Mouse (Mus musculus) olfactory bulb, adult 2 months (tissue): Measurements from ENCODE around the gene 4930550C14Rik. TPM values are rescaled to one million over a fixed set of nuclear protein-coding genes. Genes with fewer than 3 reads are reported as not detected.

Source experiments
- H3K27ac ChIP-seq: fragments of 200-500 bp; 2 replicates; pipeline ENCODE4 v1.5.1; 2012; ENCODE audit warnings: low read depth, low read length; ENCODE audit not compliant: insufficient read depth
- H3K4me1 ChIP-seq: fragments of 200-500 bp; 2 replicates; pipeline ENCODE4 v1.6.1; 2012; ENCODE audit warnings: low read length; ENCODE audit not compliant: control insufficient read depth, insufficient read depth
- H3K4me3 ChIP-seq: fragments of 200-500 bp; 2 replicates; pipeline ENCODE4 v1.5.1; 2012; ENCODE audit warnings: mild to moderate bottlenecking, low read depth, low read length, moderate library complexity; ENCODE audit not compliant: insufficient read depth
- CTCF ChIP-seq: fragments of 200-500 bp; IDR thresholded peaks from 2 replicates; pipeline ENCODE4 v1.5.1; 2012; ENCODE audit warnings: low read depth, mild to moderate bottlenecking, low read length, moderate library complexity; ENCODE audit not compliant: insufficient read depth
- POLR2A ChIP-seq: fragments of 200-500 bp; IDR thresholded peaks from 2 replicates; pipeline ENCODE4 v1.6.1; 2012; ENCODE audit warnings: mild to moderate bottlenecking, low read depth, low read length, moderate library complexity; ENCODE audit not compliant: insufficient read depth
- WGBS: fragments of 180-500 bp; shearing (Covaris S2); methylation state at CpG from one replicate; pipeline ENCODE4 v1.1.7; 2018; 5-methylcytosine and 5-hydroxymethylcytosine counted together
- polyA plus RNA-seq: library from polyadenylated mRNA; stranded (reverse); fragments of >200 nt; gene quantifications from 2 replicates; pipeline ENCODE4 v1.2.4, GENCODE M21; 2012; ENCODE audit warnings: low replicate concordance; ENCODE audit not compliant: missing spikeins, insufficient read depth, insufficient read length

The 4930550C14Rik gene
- polyA plus RNA-seq: not detected in 2 replicates

GRCm38 (mm10) chr9:53402291-53402711, at the start of gene 4930550C14Rik:
4930550C14Rik (plus strand) TSS chr9:53402325.
- WGBS: 12% methylated on average over 11 of the region's 11 CpGs
- TF ChIP-seq POLR2A: no peak
- TF ChIP-seq CTCF: no peak
- Histone ChIP-seq H3K4me3 (no peak within 1 kb of the TSS), H3K4me1 (peaks cover 7% of the 10 kb centered on the region), H3K27ac (no peak within 1 kb of the TSS)

- WGBS: 90% methylated on average over 5 of the region's 5 CpGs
- H3K27ac ChIP-seq: no peak overlapping the region
Measured at GRCm38 (mm10) chr9:53353161-53353560, 49.0 kb upstream of the 4930550C14Rik start.

GRCm38 (mm10) chr9:53356219-53357155, 45.6 kb upstream of the 4930550C14Rik start:
- WGBS: 80% methylated on average over 14 of the region's 14 CpGs
- Histone ChIP-seq H3K4me1 (no peaks in the 10 kb centered on the region), H3K27ac (no peak overlapping the region), H3K4me3 (no peak overlapping the region)
- no peak for TF ChIP-seq POLR2A
- TF ChIP-seq CTCF: no peak

More at GRCm38 (mm10) chr9:53353161-53353560, 49.0 kb upstream of the 4930550C14Rik start:
- Histone ChIP-seq H3K4me3 (no peak overlapping the region), H3K4me1 (no peaks in the 10 kb centered on the region)
- TF ChIP-seq POLR2A: no peak
- TF ChIP-seq CTCF: no peak

GRCm38 (mm10) chr9:53371339-53371738, 30.8 kb upstream of the 4930550C14Rik start:
- Histone ChIP-seq H3K27ac (no peak overlapping the region), H3K4me1 (no peaks in the 10 kb centered on the region), H3K4me3 (no peak overlapping the region)
- 76% methylated on average over 3 of the region's 3 CpGs for WGBS
- TF ChIP-seq POLR2A (no peak), CTCF (no peak)

GRCm38 (mm10) chr9:53375907-53376306, 26.2 kb upstream of the 4930550C14Rik start:
- no peak for TF ChIP-seq POLR2A
- TF ChIP-seq CTCF: no peak
- 72% methylated on average over 4 of the region's 4 CpGs for WGBS
- Histone ChIP-seq H3K27ac (no peak overlapping the region), H3K4me1 (no peaks in the 10 kb centered on the region), H3K4me3 (no peak overlapping the region)

GRCm38 (mm10) chr9:53376820-53377219, 25.3 kb upstream of the 4930550C14Rik start:
- H3K4me3 ChIP-seq: no peak overlapping the region
- 87% methylated on average over 13 of the region's 13 CpGs for WGBS
- no peak overlapping the region for H3K27ac ChIP-seq
- TF ChIP-seq CTCF (no peak), POLR2A (no peak)
- H3K4me1 ChIP-seq: no peaks in the 10 kb centered on the region

- Histone ChIP-seq H3K4me3 (no peak overlapping the region), H3K27ac (no peak overlapping the region), H3K4me1 (no peaks in the 10 kb centered on the region)
- 40% methylated on average over 5 of the region's 5 CpGs for WGBS
- TF ChIP-seq POLR2A (no peak), CTCF (no peak)
Measured at GRCm38 (mm10) chr9:53377597-53377996, 24.5 kb upstream of the 4930550C14Rik start.

GRCm38 (mm10) chr9:53378171-53378570, 24.0 kb upstream of the 4930550C14Rik start:
- Histone ChIP-seq H3K4me3 (no peak overlapping the region), H3K4me1 (no peaks in the 10 kb centered on the region), H3K27ac (no peak overlapping the region)
- 92% methylated on average over 3 of the region's 3 CpGs for WGBS
- TF ChIP-seq POLR2A (no peak), CTCF (no peak)

- H3K27ac ChIP-seq: no peak overlapping the region
- no peak overlapping the region for H3K4me3 ChIP-seq
- TF ChIP-seq CTCF: no peak
- TF ChIP-seq POLR2A: no peak
- 80% methylated on average over 2 of the region's 2 CpGs for WGBS
- no peaks in the 10 kb centered on the region for H3K4me1 ChIP-seq
Measured at GRCm38 (mm10) chr9:53380595-53380994, 21.5 kb upstream of the 4930550C14Rik start.
